Mouse (Mus musculus) left cerebral cortex, adult 9 months (tissue): ENCODE results near the gene Rere.
"Not testable (repeated sequence)": the region's sequence is repeated elsewhere in the genome, so short reads cannot be mapped to it uniquely, and the experiment has no call there.

ENCODE experiments used
- DNase-seq, 2 experiments: peaks; one replicate each; pipeline ENCODE4 v3.0.0; 2022; ENCODE audit warnings: low spot score in 2 of 2

Gene Rere

DNA sequence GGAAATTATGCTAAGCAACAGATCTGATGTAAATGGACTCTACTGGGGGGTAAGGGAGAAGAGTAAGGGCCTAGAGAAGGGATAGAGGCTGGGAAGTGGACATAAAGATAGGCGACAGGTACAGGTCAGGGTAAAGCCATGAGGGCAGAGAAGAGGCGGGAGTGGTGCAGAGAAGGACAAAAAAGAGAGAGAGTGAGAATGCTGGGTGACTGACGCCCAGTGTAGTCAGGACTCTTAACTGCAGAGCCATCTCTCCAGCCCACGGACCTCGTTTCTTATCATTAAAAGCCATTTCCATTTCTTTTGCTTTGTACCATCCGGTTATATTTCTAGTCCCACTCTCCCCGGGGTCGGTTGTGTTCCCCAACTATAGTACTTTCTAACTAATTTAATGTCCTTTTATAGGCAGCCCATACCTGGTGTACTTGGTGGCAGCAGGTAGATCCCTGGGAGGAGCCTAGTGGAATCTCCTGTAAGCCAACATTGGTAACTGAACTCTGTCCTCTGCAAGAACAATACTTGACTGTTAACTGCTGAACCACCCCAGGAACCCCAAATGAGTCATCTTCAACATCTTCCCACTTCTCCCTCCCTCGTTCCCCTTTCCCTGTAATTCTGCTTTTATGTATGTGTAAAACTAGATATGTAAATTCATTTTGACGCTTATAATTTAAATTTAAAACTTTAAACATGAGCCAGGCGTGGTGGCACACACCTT lies 223.0 kb downstream of the Rere start:
- no peak for DNase-seq

GRCm38 (mm10) chr4:150509026-150509712 lies 227.7 kb downstream of the Rere start:
- no peak for DNase-seq

- peak; percentile 28 to 40 for DNase-seq
These were observed 228.6 kb downstream of the Rere start for GRCm38 (mm10) chr4:150510036-150510435.

DNA sequence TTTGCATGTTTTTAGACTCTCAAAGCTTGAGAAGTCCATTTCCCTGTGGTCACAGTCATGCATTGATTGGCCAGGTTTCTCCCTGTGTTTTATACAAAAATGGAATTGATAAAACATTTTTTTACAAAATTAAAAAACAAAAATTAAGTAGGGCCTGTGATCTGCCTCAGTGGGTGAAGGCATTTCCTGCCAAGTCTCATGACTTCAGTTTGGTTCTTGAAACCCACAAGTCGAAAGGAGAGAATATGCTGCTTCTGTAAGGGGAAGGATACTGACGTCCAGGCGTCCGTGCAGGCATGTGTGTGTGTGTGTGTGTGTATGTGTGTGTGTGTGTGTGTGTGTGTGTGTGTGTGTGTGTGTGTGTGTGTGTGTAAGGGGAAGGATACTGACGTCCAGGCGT lies 231.9 kb downstream of the Rere start:
- DNase-seq: not testable (repeated sequence)

DNA sequence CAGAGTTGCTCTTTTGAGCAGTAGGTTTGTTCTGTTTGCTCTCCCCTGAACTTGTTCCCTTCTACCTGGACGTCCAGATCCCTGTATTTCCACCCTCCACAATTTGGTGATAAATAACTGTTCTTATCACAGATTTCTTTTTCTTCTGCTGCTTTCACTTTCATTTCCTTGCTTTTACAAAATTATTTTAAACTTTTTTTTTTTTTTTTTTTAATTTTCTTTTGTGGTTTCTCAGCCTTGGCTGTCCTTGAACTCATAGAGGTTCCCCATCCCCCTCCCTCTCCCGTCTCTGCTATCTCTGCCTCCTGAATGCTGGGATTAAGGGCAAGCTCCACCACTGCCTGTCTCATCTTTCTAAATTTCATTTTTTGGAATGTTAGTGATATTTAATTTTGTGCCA lies 234.8 kb downstream of the Rere start:
- DNase-seq: no peak

- DNase-seq: no peak
These were observed 235.9 kb downstream of the Rere start for GRCm38 (mm10) chr4:150517381-150517780.

DNA sequence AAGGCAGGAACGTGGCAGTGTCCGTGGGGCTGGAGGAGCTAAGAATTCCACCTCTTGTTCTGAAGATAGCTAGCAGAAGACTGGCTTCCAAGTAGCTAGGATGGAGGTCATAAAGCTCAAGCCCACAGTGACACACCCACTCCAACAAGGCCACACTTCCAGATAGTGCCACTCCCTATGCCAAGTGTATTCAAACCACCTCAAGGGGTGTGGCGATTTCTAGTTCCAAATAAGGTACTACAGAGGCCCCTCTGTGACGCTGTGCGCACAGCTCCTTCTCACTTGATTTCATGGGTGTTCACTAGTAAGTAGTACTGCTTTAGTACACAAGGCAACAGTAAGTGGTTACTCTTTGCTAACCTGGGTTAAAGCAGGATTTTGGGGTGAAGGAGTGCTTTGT lies 237.4 kb downstream of the Rere start:
- no peak for DNase-seq

DNA sequence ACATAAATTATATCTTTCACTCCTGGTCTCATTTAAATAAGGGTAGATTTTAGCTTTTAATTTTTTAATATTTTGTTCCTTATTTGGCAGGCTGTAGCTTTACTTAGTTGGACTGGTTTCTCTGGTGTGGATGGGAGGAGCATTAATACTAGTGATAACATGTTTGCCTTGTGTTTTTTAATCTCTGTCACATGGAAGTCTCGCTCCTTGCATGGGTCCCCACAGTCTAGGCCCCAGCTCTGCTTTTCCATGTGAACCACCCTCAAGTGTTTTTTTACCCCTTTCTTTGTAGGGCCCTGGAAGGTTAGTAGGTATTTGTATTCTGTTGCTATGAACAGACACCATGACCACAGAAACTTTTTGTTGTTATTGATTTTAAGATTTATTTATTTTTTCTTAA lies 238.6 kb downstream of the Rere start:
- no peak for DNase-seq

- DNase-seq: no peak
These were observed 241.0 kb downstream of the Rere start for GRCm38 (mm10) chr4:150522425-150522824.

DNA sequence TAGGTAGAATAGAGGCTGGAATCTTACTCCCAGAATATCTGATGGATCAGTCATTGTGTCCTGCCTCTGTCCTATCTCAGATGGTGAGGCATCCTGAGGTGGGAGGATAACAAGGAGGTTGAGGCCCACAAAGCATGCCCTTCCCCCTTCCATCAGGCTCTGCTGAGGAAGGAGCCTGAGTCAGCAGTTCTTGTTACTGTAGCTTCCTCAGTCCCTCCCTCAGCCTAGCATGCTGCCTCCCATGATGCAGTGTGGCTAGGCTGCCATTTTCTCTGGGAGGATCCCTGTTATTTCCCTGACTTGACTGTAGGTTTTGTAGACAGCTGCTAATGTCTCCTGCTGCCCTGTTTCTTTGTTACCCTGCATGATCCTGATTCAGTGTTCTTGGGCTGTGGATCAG lies 241.9 kb downstream of the Rere start:
- no peak for DNase-seq

GRCm38 (mm10) chr4:150526269-150526668 lies 244.8 kb downstream of the Rere start:
- DNase-seq: no peak

- DNase-seq: no peak
These were observed 247.0 kb downstream of the Rere start for GRCm38 (mm10) chr4:150528426-150528825.

GRCm38 (mm10) chr4:150528846-150529245 lies 247.4 kb downstream of the Rere start:
- no peak for DNase-seq

DNA sequence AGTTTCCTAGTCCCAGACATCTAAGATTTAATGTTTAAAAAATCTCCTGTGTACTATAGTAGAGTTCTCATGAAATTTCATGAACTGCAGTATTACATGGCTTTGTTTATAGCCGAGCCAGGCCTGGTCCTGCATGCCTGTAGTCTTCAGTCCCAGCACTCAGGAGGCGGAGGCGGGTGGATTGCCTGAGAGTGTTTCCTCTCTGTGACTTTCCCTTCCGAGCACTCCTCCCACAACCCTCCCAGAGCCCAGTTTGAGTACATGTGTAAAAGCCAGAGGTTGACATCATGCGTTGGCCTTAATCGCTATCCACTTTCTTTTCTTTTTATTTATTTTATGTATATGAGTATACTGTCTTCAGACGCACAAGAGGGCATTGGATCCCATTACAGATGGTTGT lies 250.4 kb downstream of the Rere start:
- DNase-seq: no peak

DNA sequence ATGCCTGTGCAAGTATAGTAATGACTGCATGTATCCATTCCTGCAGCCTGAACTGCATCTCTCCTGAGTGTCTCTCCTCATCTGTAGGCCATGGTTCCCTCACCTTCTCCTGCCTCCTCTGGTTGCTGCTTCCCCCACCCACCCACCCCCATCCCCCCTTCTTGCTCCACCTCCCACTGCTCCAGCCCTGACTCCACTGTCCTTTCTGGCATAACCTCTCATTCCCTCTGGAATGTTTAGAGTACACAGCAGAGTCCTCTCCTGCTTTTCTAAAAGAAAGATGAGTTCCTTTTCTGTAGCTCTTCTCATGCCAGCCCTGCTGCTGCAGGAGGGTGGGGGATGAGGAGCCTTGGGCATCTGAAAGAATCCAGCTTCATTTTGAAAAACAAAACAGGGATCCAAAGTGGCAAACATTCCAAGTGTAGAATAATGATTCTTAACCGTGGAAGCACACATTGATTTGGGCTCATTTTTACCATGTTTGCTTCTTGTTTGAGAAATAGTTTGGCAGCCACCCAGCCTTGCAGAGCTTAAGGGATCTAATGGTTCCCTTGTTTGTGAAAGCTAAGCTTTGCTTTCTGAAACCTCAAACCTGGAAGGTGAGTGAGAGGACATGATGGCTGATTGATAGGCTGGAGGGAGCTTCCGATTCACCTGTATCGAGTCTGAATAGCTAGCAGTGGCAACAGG lies 255.5 kb downstream of the Rere start:
- no peak for DNase-seq

GRCm38 (mm10) chr4:150539846-150540245 lies 258.4 kb downstream of the Rere start:
- no peak for DNase-seq

DNA sequence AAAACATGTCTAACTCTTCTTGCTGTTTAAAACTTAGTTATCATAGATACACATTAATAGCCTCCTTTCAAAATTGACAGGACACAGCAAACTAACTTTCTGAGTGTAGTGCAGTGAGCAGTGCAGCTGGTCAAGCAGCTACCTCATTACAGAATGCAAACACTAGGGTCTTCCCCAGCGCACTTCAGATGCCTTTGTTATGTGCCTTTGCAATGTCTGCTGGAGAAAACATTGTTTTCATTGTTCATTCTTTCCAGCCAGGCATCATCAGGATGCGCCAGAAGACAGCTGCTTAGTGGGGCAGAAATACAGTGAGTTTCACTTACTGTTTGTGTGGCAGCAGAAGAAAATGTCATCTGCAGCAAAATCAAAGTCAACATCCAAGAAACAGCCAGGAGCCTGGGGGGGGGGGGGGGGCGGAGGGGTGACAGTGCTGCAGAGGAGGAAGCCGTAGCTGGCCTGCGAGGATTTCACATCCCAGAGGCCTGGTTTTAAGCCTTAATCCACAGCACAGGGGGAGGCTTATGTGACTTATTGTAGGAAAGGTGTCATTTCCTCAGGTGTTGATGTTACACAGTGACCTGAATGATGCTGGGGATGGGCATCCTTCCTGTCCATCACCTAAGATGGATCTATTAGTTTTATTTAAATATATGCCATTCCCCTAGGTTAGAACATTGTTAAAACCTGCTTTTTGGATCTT lies 259.1 kb downstream of the Rere start:
- DNase-seq: no peak

GRCm38 (mm10) chr4:150544231-150544630 lies 262.8 kb downstream of the Rere start:
- no peak for DNase-seq

DNA sequence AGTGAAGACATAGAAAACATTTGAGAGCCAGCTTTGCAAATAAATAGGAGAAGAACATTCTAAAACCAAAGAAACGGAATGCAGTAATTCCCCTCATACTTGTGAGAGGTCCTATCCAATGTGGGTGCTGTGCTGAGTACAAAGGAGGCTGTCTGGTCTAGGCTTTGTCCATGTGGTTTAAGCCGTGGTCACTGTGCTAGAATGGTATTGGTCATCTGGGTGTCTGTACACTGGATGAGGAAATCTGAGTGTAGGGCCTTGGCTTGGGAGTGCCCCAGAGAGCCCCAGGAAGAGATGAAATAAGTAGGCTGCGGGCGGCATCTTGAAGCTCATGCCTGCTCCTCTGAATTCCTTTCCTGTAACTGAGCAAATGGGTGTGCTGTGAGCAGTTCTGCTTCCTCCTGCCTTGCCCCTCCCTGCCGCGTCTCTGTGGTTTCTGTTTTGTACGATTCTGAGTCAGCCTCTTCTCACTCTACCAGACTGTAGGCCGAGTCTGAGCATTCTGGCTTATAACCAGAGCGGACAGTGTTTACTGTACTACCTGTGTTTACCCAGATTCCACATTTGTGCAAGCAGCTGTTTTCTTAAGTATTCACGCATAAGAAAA lies 263.3 kb downstream of the Rere start:
- DNase-seq: peak in 1 of 2 experiments; percentile 72

DNA sequence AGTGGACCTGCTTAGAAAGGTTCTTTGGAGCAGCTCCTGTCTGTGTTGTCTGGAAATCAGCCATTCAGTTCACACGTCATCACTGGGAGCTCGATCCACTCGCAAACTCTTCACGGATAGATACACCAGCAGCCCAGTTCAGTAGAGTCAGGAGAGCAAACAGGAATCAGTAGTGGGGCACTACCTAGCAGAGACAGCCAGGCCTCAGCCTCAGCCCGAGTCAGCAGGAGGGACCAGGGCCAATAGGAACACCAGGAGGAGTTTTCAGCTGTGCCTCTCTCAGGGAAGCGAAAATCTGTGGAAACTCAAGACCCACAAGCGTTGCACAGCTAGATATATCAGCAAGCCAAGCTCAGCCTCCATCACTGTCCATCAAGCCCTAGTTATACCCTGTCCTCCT lies 264.3 kb downstream of the Rere start:
- no peak for DNase-seq

DNA sequence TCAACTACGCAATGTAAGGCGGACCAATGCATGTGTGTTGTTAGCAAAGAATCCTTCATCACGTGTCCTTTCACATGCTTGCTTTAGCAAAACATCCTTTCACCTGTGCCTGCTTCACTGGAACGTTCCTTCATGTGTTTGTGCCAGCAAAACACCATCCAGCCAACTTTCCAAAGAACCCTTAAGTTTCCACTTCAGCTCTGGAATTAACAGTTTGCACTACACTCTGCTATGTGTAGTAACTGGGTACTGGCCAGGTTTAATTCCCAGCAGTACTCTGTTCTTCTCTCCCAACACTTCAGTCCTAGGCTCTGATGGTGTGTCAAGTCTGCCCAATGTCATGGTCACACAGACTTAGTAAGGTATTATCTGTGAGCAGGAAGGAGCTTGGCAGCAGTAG lies 264.9 kb downstream of the Rere start:
- DNase-seq: not testable (repeated sequence)

DNA sequence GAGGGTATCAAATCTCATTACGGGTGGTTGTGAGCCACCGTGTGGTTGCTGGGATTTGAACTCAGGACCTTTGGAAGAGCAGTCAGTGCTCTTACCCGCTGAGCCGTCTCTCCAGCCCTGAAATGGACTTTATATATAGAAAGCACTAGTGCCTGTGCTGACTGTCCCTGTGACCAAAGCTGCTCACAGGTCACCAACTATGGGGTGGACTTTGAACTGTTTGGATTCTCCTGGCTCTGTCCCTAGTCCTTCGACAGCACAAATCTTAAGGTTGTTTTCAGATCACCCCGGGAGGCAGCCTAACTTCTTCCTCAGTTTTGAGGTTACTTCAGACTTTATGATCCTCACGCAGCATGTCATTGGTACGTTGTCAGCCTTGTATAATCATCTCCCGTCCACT lies 267.9 kb downstream of the Rere start:
- DNase-seq: no peak
